Mouse (Mus musculus): ENCODE measurements around the gene Gfap.

Gfap gene

DNA sequence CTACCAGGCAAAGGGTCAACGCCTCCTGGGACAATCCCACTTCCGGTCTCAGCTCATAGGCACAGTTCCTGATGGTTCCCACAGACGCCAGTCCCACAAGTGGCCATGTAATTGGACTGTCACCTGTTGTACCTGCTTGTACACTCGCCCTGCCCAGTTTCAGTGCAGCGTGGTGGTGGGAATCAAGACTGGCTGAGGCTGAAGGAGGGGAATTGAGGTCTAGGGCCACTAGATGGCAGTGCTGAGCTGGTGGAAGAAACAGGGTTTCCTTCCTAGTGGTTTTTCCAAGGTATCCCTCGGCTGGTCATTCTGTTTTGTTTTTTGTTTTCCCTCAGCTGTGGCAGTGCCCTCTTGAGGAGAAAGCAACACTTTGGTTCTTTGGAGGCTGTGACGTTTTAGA, at the start of gene Gfap:
Gene Gfap (minus strand): TSS at position 150 of the 400 bp plus-strand sequence.
- DNase-seq (ENCODE audit: low spot score in 2 of 2) = peak; percentile 48 to 63

DNA sequence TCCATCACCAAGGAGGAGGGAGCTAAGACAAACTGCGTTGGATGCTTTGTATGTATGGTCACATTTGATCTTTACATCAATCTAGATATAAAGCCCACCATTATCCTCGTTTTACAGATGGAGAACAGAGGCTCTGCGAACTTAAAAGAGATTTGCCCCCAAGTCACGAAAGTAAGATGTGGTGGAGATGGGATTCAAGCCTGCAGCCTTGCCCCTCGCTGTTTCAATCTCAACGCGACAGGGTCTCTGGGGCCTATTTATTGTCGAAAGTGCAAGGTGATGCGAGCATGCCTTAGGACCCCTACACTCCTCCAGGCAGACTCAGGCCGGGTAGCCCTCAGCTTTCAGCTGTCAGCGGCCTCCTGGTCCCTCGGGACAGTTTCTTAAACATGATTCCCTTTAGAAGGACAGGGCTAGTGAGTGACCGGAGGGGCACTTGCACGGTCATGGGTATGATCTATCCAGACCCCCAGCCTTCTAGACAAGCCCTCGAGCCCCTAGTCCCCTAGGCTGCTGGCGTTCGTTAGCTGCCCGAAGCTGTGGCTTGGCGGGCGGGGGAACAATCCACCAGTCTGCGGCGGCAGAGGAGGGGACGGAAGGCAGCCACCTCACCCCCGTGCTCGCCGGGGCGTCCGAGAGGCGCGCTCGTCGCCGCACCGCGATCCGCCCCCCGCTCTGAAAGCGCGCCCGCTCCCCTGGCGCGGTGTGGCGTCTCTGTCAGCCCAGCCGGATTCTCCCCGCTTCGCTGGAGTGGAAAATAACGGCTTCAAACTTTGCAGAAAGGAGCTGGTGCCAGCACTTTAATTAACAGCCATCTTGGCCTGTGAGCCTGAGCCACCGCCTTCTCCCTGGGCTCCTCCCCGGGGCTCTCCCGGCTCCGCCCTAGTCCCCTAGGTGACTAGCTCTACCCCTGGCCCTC, 47.6 kb upstream of the Gfap start:
- DNase-seq (ENCODE audit: low spot score in 2 of 2) = peak; percentile 27 to 44

DNA sequence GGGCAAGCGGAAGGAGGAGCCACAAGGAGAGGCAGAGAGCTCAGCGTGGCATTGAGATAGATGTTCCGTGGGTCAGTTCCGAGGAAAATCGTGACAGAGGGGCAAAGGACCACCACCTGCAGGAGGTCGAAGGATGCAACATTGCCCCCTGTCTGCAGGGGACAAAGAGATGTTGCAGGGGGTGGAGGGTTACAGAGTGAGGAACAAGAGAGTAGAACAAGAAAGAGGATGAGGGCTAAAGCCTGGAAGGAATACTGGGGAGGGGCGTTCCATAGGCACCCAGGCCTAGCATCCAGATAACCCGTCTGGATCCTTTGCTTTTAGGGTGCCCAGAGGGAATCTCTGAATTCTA, 46.3 kb upstream of the Gfap start:
- no peak for DNase-seq (ENCODE audit: low spot score in 2 of 2)

- peak; percentile 73 to 78 for DNase-seq (ENCODE audit: low spot score in 2 of 2)
Observed at GRCm38 (mm10) chr11:102946265-102946991, 45.7 kb upstream of the Gfap start, which contains the start of gene C1ql1. Gene C1ql1 (minus strand): TSS chr11:102946688.

DNA sequence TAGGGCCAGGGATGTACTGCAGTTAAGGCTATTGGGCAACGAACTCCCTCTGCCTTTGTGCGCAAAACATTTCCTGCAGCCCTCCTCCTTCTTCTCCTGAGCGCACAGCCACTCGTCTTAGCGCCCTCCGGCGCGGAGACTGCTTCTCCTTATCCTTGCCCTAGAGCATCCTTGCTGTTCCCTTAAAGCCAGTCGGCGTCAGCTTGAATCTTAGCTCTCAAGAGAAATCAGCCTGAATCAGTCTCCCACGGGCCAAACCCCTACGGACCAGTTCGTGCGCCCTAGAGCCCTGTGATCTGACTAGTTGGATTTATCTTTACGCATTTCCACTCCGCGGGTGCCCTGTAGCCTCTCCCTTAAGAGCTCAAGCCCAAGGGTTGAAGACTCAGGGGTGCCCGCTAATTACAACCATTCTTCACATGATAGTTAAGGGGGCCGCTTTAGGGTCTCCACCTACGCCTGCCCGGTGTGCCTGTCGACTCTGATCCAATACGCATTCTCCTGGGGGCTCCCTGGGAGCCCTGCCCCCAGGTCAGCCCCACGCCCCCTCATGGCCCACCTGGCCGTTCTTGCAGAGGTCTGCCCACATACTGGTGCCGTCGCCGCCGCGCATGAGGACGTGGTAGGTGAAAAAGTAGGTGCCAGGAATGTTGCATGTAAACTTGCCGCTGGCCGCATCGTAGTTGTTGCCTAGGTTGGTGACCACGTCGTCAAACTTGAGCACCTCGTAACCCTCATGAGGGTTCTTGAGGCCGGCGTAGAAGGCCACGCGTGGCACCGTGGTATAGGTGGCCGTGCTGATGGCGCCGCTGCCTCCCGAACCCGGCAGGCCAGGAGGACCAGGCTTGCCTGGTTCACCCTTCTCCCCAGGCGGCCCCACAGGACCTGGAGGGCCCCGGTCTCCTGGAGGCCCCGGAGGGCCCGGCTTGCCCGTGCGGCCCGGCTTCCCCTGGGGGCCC, 44.9 kb upstream of the Gfap start:
- no peak for DNase-seq (ENCODE audit: low spot score in 2 of 2)

DNA sequence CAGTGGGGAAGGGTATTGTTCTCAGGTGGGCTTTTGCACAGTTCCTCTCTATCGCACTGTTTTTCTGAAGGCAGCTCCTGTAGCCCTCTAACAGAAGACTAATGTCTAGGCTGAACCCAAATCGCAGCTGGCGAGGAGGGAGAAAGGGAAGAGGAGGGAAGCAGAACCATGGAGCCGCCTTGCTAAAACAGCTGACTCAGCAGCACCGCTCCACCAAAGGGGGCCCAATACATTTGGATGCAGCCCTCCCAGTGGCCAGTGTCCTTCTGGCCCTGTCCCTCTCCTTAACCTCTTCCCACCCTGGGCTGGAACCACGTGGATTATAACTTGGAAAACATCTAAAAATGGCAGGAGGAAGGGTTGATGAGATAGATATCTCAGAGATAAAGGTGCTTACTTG, 40.5 kb upstream of the Gfap start:
- DNase-seq (ENCODE audit: low spot score in 2 of 2) = no peak

DNA sequence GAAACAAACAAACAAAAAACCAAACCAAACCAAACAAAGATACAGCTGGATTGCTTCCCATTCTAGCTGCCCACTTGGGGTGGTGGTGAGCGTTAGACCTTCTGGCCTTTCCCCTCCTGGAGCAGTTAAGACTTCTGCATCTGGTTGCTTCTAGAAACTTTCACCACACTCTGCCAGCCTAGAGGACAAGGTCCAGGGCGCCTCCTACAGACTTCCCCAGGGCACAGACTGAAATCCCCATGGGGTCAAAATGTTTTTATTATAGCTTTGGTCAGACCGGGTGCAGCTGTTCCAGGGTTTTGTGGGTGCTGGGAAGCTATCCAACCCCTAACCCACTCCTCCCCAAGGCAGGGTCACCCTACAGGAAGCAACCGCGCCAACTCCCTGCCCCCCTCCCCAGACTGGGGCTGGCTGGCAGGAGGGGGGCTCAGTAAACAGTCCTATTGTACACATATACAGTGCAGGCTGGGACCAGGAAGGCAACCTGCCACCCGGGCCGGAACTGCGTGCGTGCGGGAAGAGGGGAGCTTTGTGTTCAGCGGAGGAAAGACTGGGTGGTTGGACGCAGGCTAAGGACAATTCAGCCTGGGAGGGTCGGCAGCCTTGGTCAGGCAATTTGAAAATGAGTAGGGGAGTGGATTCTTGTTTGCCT, 38.4 kb upstream of the Gfap start:
- no peak for DNase-seq (ENCODE audit: low spot score in 2 of 2)

DNA sequence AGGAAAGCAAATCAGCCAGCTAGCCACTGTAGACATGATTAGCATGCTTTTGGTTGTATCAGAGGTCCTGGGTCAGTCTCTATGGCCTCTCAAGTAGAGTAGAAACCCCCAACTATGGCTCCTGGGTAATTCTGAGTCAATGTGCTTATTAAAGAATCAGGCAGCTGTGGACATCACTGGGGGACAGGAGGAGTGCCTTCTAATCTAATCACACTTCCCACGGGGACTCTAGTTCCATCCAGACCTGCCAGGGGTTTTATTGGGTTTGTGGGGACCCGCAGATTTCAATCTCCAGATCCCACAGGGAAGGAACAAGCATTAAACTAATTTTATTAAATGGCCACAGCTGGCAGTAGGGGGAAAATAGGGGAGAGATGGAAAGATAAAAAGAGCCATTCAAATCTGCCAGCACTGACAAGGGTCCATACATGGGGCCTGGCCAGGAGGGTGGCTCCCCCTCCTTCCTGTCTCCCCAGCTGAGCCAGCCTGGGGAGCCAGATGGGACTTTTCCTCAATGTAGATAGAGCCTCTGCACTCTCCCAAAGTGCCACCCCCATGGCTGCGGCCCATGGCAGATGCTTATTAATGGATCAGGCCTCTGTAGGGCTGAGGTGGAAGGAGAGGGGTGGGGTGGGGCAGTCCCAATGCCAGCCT, 36.9 kb upstream of the Gfap start:
- DNase-seq (ENCODE audit: low spot score in 2 of 2) = no peak

DNA sequence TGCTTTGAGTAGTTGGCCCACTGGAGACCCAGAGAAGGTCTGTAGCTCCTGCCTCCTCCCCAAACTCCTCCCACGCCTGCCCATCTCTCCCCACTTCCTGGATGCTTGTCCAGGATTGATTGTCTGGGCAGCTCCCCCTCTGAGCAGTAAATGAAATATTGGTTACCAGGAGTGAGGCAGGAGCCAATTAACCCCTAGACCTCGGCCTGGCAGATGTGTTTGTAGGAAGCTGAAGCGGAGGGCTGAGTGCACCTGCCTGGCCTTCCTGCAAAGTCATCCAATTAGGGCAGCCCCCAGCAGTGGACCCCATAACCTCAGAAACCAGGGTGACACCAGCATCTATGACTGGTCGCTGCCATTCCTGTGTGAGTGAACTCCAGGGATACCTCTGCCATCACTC, 35.6 kb upstream of the Gfap start:
- no peak for DNase-seq (ENCODE audit: low spot score in 2 of 2)

GRCm38 (mm10) chr11:102930672-102931071, 30.0 kb upstream of the Gfap start:
- peak in 1 of 2 experiments; percentile 13 for DNase-seq (ENCODE audit: low spot score in 2 of 2)

DNA sequence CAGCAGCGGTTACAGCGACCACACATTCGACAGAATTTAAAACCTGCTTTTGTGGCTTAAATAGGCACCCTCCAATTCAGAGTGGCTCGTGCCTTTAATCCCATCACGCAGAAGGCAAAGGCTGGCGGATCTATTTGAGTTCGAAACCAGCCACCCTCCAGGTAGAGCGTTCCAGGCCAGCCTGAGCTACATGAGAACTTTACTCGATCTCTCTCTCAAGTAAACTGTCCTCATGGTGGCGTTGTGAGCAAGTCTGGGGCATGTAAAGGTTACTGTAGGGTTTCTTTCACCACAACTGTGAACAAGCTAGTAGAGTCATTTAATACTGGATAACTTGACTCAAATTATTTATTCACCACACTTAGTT, 24.6 kb upstream of the Gfap start:
- no peak for DNase-seq (ENCODE audit: low spot score in 2 of 2)

DNA sequence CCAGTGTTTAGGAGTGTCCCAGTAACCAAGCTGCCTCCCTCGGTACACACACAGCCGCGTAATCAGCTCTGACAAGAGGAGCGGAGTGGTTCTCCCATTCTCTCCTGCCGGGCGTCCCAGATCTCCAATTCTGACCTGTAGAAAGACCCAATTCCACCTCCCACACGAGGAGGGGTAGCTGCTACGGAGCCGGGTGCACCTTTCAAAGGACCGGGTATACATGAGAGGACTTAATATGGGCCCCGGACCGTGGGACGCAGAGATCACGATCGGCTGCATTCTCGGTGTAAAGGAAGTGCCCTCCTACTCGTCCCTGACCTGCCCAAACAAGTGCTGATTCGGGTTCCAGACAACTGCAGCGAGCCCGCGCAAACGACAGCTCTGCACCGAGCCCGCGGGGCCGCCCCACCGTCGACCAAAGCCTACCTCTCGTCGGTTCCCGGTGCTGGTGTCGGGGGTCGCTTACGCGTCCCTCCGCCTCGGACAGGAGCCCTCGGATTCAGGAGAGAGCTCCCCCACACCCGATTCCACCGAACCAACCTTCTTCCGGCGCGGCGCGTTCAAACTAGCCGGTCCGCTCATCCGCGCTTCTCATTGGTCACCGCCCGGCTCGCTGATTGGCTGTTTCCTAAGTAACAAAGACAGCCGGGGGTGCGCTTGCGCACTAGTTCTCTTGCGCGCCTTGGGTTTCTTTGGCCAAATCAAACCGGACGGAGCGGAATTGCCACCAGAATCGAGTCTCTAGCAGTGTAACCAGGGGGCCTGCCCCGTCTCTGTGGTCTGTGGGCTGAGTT, 24.0 kb upstream of the Gfap start, which contains the start of gene Kif18b:
Gene Kif18b (minus strand): TSS at position 568 of the 794 bp plus-strand sequence.
- peak; percentile 93 to 95 for DNase-seq (ENCODE audit: low spot score in 2 of 2)

GRCm38 (mm10) chr11:102921491-102921890, 20.8 kb upstream of the Gfap start:
- no peak for DNase-seq (ENCODE audit: low spot score in 2 of 2)

DNA sequence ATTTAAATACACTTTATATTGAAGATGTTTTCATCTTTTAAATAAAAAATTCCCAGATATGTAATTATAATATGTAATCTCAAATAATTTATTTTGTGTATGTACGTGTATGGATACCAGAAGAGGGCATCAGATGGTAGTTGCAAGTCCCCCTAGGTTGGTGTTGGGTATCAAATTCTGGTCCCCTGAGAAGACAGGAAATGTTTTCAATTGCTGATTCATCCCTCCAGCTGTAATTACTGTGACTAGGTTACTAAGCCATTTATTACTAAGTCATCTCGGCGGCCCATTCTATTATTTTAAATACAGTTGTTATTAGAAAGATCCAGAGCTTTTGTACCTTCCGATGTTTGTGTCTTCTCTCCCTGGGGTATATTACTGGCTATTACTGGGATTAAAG, 17.4 kb upstream of the Gfap start:
- no peak for DNase-seq (ENCODE audit: low spot score in 2 of 2)

GRCm38 (mm10) chr11:102915380-102915779, 14.7 kb upstream of the Gfap start:
- DNase-seq (ENCODE audit: low spot score in 2 of 2) = no peak

DNA sequence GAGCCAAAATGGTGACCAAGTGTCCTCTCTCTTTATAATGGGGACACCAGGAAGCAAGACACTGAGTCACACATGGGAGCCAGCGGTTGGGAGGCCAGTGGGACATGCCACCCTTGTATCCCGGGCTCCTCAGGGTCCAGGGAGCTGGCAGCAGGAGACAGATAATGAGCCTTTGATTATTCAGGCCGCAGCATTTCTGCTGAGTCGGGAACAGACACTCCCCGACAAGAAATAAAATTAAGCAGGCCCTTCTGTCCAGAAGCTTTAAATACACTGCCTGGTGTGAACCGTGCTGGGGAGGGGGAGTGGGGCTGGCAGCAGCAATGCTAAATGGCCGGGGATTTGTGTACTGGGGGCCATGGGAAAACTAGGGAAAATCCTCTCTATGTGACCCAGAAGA, 10.7 kb upstream of the Gfap start:
- no peak for DNase-seq (ENCODE audit: low spot score in 2 of 2)

DNA sequence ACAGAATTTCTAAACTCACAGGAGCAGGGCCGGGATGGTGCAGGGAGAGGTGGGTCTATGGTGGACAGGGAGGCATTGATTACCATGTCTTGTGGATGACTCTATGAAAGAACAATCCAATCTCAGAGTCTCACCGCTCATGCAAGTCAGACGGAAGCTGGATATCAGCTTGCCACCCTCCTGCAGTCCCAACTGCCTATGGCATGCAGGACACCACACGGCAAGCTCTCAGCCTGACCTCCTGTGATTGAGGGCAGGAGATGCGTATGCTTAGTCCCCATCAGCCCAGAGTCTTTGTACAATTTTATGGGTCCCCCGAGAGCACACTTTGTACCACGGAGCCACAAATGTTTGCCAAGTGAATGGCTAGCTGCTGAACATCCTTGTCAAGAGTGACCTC, 2.9 kb upstream of the Gfap start:
- DNase-seq (ENCODE audit: low spot score in 2 of 2) = no peak

- DNase-seq (ENCODE audit: low spot score in 2 of 2) = no peak
Observed at GRCm38 (mm10) chr11:102902107-102902506, 1.4 kb upstream of the Gfap start.

- DNase-seq (ENCODE audit: low spot score in 2 of 2) = no peak
Observed at GRCm38 (mm10) chr11:102901199-102901598, 487 bp upstream of the Gfap start.

DNA sequence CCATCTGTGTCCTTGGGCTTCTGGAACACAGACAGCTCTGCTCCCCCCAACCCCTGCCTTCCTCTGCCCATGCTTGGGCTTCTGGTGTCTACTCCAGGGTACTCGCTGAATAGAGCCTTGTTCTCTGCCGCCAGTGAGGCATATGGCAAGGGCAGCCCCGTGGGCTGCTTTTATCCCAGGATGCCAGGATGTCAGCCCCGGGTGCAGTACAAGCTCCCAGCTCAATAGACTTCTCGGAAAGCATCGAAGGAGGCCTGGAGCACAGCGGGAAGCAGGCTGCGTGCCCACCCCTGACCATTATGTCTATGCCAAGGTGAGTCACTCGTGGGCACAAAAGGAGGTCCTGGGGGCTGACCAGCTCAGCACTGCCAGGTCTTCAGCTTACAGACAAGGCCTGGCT, 2.3 kb downstream of the Gfap start:
- no peak for DNase-seq (ENCODE audit: low spot score in 2 of 2)

Data from heart, adult 9 months (tissue).